Mouse (Mus musculus) kidney, embryonic 14.5 days (tissue): ENCODE data around the gene Cdh15. TPM values are rescaled to one million over a fixed set of nuclear protein-coding genes. Genes with fewer than 3 reads are reported as not detected.
A peak's percentile ranks its signal among the peaks of the same experiment; 100 is the strongest.

Experiments
- ATAC-seq: fragments of 200-750 bp; cut with Nextera tagmentation; 2 replicates; pipeline ENCODE4 v1.8.0; 2017; ENCODE audit warnings: moderate number of reproducible peaks, mild to moderate bottlenecking, moderate TSS enrichment, moderate library complexity; ENCODE audit not compliant: low FRiP score, low TSS enrichment
- H3K27ac ChIP-seq: fragments of 300-500 bp; sonication (generic); 2 replicates; pipeline ENCODE4 v1.5.1; 2014; ENCODE audit warnings: low read depth, mild to moderate bottlenecking, low read length, moderate library complexity, mixed read lengths
- H3K27me3 ChIP-seq: fragments of 300-500 bp; sonication (generic); 2 replicates; pipeline ENCODE4 v1.6.1; 2014; ENCODE audit warnings: mild to moderate bottlenecking, low read length; ENCODE audit not compliant: control insufficient read depth, insufficient read depth
- H3K36me3 ChIP-seq: fragments of 300-500 bp; sonication (generic); 2 replicates; pipeline ENCODE4 v1.6.1; 2014; ENCODE audit warnings: low read length, mixed read lengths; ENCODE audit not compliant: control insufficient read depth, insufficient read depth
- H3K4me1 ChIP-seq: fragments of 300-500 bp; sonication (generic); 2 replicates; pipeline ENCODE4 v1.6.1; 2014; ENCODE audit warnings: low read length, mixed read lengths; ENCODE audit not compliant: control insufficient read depth, insufficient read depth
- H3K4me2 ChIP-seq: fragments of 300-500 bp; sonication (generic); replicated peaks from 2 replicates; pipeline ENCODE4 v1.6.1; 2014; ENCODE audit warnings: low read depth, mild to moderate bottlenecking, low read length
- H3K4me3 ChIP-seq: fragments of 300-500 bp; sonication (generic); 2 replicates; pipeline ENCODE4 v1.5.1; 2014; ENCODE audit warnings: mild to moderate bottlenecking, low read length
- H3K9ac ChIP-seq: fragments of 300-500 bp; sonication (generic); 2 replicates; pipeline ENCODE4 v1.6.1; 2014; ENCODE audit warnings: low read depth, mild to moderate bottlenecking, low read length, moderate library complexity
- H3K9me3 ChIP-seq: fragments of 300-500 bp; sonication (generic); 2 replicates; pipeline ENCODE4 v1.6.1; 2016; ENCODE audit warnings: low read length; ENCODE audit not compliant: control insufficient read depth
- WGBS: fragments of 180-500 bp; shearing (Covaris S2); extraction: QIAGEN DNeasy Blood & Tissue Kit; methylation state at CpG from one replicate; pipeline ENCODE4 v1.1.7; 2014; 5-methylcytosine and 5-hydroxymethylcytosine counted together
- polyA plus RNA-seq: library from polyadenylated mRNA; unstranded; fragments of >200 nt; fragmentation: Nextera tagmentation; extraction: Ambion mirVana; gene quantifications from 2 replicates; pipeline ENCODE4 v1.2.1, GENCODE M21; 2014

Gene Cdh15
- polyA plus RNA-seq, result 1.1 and 1.2 TPM in 2 replicates

- Histone ChIP-seq H3K9ac (no peak within 1 kb of the TSS), H3K9me3 (no peaks in the 10 kb centered on the region), H3K36me3 (no peaks in the 10 kb centered on the region), H3K4me2 (peak within 1 kb of the TSS; percentile 29; the same call in 1 of the 2 replicates), H3K4me1 (no peaks in the 10 kb centered on the region), H3K27me3 (no peaks in the 10 kb centered on the region), H3K4me3 (peak within 1 kb of the TSS; percentile 16), H3K27ac (no peak within 1 kb of the TSS)
- ATAC-seq, result peak; percentile 93
- WGBS, result 17% methylated on average over 17 of the region's 18 CpGs
Observed at GRCm38 (mm10) chr8:122847829-122848561, at the start of gene Cdh15. Gene Cdh15 (plus strand): TSS chr8:122847966.

GRCm38 (mm10) chr8:122803906-122804761, 43.6 kb upstream of the Cdh15 start:
- 25% methylated on average over 15 of the region's 15 CpGs for WGBS
- peaks cover 5% of the 10 kb centered on the region; the same call in 1 of the 2 replicates for H3K36me3 ChIP-seq
- no peaks in the 10 kb centered on the region for H3K9me3 ChIP-seq
- H3K9ac ChIP-seq, result peak overlapping the region; percentile 34; the same call in 1 of the 2 replicates
- H3K4me3 ChIP-seq, result no peak overlapping the region
- ATAC-seq, result peak; percentile 65; the same call in 1 of the 2 replicates
- peaks cover 12% of the 10 kb centered on the region; the same call in 1 of the 2 replicates for H3K4me1 ChIP-seq
- H3K27me3 ChIP-seq, result no peaks in the 10 kb centered on the region
- H3K27ac ChIP-seq, result no peak overlapping the region
- H3K4me2 ChIP-seq, result no peak overlapping the region

GRCm38 (mm10) chr8:122805349-122805748, 42.4 kb upstream of the Cdh15 start:
- WGBS, result 62% methylated on average over 3 of the region's 3 CpGs
- no peak overlapping the region for H3K4me3 ChIP-seq
- H3K9me3 ChIP-seq, result no peaks in the 10 kb centered on the region
- no peak for ATAC-seq
- H3K27me3 ChIP-seq, result no peaks in the 10 kb centered on the region
- peaks cover 5% of the 10 kb centered on the region; the same call in 1 of the 2 replicates for H3K36me3 ChIP-seq
- H3K27ac ChIP-seq, result no peak overlapping the region
- H3K4me1 ChIP-seq, result peaks cover 13% of the 10 kb centered on the region; the same call in 1 of the 2 replicates
- H3K9ac ChIP-seq, result no peak overlapping the region
- no peak overlapping the region for H3K4me2 ChIP-seq

GRCm38 (mm10) chr8:122806956-122807538, 40.7 kb upstream of the Cdh15 start:
- WGBS, result 48% methylated on average over 7 of the region's 7 CpGs

GRCm38 (mm10) chr8:122807907-122808306, 39.9 kb upstream of the Cdh15 start:
- Histone ChIP-seq H3K27ac (no peak overlapping the region), H3K4me1 (peaks cover 18% of the 10 kb centered on the region; the same call in 1 of the 2 replicates), H3K4me3 (no peak overlapping the region), H3K4me2 (no peak overlapping the region), H3K9me3 (no peaks in the 10 kb centered on the region), H3K9ac (no peak overlapping the region), H3K27me3 (no peaks in the 10 kb centered on the region), H3K36me3 (0 out of 2 replicates have a peak, but pooled peaks cover 4% of the 10 kb centered on the region)
- no peak for ATAC-seq
- 92% methylated on average over 4 of the region's 4 CpGs for WGBS

More at GRCm38 (mm10) chr8:122806956-122807538, 40.7 kb upstream of the Cdh15 start:
- peaks cover 18% of the 10 kb centered on the region; the same call in 1 of the 2 replicates for H3K4me1 ChIP-seq
- no peak overlapping the region for H3K27ac ChIP-seq
- no peak overlapping the region for H3K4me2 ChIP-seq
- ATAC-seq, result 0 out of 2 replicates have a peak, but pooled peaks have one; percentile 18
- H3K4me3 ChIP-seq, result no peak overlapping the region
- no peaks in the 10 kb centered on the region for H3K27me3 ChIP-seq
- H3K9ac ChIP-seq, result no peak overlapping the region
- peaks cover 5% of the 10 kb centered on the region; the same call in 1 of the 2 replicates for H3K36me3 ChIP-seq
- no peaks in the 10 kb centered on the region for H3K9me3 ChIP-seq

- Histone ChIP-seq H3K4me2 (no peak overlapping the region), H3K27me3 (no peaks in the 10 kb centered on the region), H3K4me3 (no peak overlapping the region), H3K9ac (no peak overlapping the region), H3K4me1 (peaks cover 11% of the 10 kb centered on the region; the same call in 1 of the 2 replicates), H3K9me3 (no peaks in the 10 kb centered on the region), H3K27ac (no peak overlapping the region), H3K36me3 (0 out of 2 replicates have a peak, but pooled peaks cover 5% of the 10 kb centered on the region)
- 48% methylated on average over 8 of the region's 8 CpGs for WGBS
- ATAC-seq, result peak; percentile 30; the same call in 1 of the 2 replicates
Observed at GRCm38 (mm10) chr8:122810376-122810775, 37.4 kb upstream of the Cdh15 start.

GRCm38 (mm10) chr8:122811870-122812494, 35.8 kb upstream of the Cdh15 start:
- 58% methylated on average over 16 of the region's 16 CpGs for WGBS
- Histone ChIP-seq H3K4me1 (peaks cover 11% of the 10 kb centered on the region; the same call in 1 of the 2 replicates), H3K36me3 (0 out of 2 replicates have a peak, but pooled peaks cover 5% of the 10 kb centered on the region), H3K27ac (no peak overlapping the region), H3K9ac (no peak overlapping the region), H3K9me3 (no peaks in the 10 kb centered on the region), H3K4me2 (no peak overlapping the region), H3K27me3 (no peaks in the 10 kb centered on the region), H3K4me3 (no peak overlapping the region)
- no peak for ATAC-seq

- no peak for ATAC-seq
- H3K27ac ChIP-seq, result no peak overlapping the region
- no peaks in the 10 kb centered on the region for H3K9me3 ChIP-seq
- H3K36me3 ChIP-seq, result 0 out of 2 replicates have a peak, but pooled peaks cover 5% of the 10 kb centered on the region
- H3K4me1 ChIP-seq, result 0 out of 2 replicates have a peak, but pooled peaks cover 9% of the 10 kb centered on the region
- 80% methylated on average over 14 of the region's 14 CpGs for WGBS
- no peak overlapping the region for H3K4me3 ChIP-seq
- no peak overlapping the region; the same call in 1 of the 2 replicates for H3K9ac ChIP-seq
- H3K27me3 ChIP-seq, result no peaks in the 10 kb centered on the region
- no peak overlapping the region for H3K4me2 ChIP-seq
Observed at GRCm38 (mm10) chr8:122812610-122813250, 35.0 kb upstream of the Cdh15 start.
